Mouse (Mus musculus) cerebellum, adult (tissue): ENCODE data around the gene Gdpd5.

Experiments used
- ATAC-seq: cut with Nextera tagmentation; 2 replicates; pipeline ENCODE4 v1.9.2; 2017; ENCODE audit warnings: mild to moderate bottlenecking, moderate library complexity, mixed read lengths; ENCODE audit not compliant: insufficient number of reproducible peaks, low FRiP score, low TSS enrichment

The Gdpd5 gene

GRCm38 (mm10) chr7:99402477-99402876 lies 21.3 kb downstream of the Gdpd5 start:
- no peak for ATAC-seq

DNA sequence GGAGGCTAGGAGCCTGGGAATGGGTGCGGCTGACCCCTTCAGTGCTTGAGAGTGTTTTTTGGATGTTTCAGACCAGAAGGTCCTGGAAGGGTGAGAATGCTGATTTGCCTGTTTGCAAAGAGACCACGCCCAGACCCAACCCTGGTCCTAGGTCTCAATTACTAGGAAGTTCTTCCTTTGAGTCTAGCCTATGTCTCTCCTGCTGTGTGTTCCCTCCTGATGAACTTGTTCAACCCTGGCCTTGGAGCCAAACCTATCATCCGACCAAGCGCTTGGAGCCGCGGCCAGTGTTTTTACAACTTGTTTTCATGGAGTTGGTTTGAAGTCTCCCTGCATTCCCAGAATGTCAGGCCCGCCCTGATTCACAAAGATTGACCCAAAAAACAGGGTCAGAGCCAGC lies 22.0 kb downstream of the Gdpd5 start:
- no peak for ATAC-seq

DNA sequence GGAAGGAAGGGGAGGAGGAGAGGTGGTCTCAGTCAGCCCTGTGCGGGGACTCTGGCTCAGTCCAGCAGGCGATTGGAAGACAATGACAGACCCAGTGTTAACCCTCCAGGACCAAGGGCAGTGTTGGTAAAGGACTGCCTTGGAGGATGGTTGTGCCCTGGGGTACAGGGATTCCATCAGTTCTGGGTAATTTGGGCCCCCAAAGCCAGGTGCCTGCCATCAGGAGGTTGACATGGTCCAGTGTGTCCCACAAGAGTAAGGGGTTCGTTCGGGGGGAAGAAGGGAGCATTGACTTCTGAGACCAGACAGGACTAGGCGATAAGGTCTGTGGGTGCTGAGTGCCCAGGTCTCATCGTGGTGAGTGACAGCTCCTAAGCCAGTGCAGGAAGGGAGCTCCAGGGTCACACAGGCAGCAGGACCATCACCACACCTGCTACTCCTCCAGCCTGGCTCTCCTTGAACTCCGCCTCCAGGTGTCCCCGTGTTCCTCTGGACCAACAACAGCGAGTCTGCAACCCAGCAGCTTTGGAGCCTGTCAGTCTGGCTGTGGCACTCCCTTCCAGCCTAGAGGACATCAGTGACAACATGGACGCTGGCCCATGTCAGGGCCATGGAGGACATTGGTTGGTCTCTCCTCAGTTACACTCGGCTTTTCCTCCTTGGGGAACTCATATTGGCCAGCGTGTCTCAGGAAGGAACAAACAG lies 23.0 kb downstream of the Gdpd5 start:
- no peak for ATAC-seq

DNA sequence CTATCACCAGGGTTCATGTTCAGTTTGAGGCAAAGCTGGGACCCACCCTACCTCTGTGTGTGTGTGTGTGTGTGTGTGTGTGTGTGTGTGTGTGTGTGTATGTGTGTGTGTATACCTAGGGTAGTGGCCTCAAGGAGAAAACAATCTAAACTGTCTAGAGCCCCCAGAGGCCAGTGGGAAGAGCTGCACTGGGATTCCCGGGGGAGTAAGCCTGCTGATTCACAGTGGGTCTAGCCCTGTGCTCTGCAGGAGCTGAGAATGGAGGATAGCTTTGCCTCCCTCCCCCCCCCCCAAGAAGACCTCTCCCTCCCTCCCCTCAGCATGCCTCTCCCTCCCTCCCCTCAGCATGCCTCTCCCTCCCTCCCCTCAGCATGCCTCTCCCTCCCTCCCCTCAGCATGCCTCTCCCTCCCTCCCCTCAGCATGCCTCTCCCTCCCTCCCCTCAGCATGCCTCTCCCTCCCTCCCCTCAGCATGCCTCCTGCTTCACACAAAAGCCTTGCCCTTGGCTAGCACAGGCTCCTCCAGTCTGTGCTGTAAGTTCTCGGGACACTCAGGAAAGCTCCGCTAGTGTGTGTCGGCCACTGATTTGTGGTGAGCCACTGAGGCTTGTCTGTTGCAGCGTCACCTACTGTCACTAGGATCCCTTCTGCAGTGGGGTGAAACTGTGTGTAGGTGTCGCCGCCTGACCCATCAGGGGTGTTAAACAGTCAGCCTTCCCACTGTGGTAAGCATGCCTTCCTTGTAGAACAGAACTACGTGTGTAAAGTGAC lies 24.4 kb downstream of the Gdpd5 start:
- ATAC-seq = no peak

DNA sequence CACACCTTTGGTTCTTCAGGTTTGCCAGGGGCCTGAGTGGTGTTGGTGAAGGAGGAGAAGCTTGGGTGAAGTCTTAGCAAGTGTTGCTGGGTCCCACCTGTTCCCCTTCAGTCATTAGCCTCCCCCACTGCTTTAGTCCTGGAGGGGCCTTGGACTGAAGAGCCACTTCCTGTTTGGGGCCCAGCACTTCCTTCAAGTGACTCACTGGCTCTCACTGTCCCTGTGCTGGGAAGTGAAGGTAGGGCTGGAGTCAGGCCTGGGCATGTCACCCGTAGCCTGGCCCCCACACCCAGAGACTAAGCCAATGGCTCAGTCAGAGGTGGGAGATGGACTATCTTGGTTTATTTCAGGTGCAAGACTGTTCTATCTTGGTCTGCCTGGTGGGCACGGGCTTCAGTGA lies 26.4 kb downstream of the Gdpd5 start:
- no peak for ATAC-seq

DNA sequence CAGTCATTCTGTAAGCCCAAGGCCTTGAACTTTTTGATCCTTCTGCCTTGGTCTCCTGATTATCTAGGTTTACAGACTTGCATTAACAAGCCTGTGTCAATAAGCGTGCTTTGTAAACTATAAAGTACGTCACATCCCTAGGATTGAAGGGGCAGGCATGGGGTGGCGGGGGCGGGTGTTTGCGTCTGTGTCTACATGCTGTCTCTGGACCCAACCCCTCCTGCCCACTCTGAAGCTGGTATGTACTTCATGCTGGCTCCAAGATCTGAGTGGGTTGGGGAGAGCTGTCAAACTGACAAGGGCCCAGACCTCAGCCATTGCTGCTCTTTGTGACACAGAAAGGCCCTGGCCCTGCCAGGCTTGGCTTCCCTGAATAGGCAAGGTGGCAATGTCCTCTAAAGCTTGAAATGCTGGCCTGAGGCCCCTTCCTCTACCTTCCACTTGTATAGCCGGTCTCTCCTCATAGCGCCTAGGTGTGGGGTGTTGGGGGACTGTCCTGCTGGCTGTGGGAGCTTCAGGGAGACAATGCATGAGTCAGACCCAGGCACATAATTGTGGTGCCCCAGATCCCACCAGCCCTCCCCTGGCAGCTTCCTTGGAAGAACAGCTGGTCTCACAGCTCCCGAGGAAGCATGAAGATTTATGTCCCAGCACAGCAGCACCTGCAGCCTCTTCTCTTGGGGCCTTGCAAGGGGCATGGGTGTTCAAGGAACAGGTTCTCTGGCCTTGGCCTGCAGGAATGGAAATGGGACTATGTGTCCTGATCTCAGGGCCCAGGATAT lies 28.4 kb downstream of the Gdpd5 start:
- ATAC-seq = no peak

- ATAC-seq = no peak
Observed at GRCm38 (mm10) chr7:99410315-99410714, 29.1 kb downstream of the Gdpd5 start.

DNA sequence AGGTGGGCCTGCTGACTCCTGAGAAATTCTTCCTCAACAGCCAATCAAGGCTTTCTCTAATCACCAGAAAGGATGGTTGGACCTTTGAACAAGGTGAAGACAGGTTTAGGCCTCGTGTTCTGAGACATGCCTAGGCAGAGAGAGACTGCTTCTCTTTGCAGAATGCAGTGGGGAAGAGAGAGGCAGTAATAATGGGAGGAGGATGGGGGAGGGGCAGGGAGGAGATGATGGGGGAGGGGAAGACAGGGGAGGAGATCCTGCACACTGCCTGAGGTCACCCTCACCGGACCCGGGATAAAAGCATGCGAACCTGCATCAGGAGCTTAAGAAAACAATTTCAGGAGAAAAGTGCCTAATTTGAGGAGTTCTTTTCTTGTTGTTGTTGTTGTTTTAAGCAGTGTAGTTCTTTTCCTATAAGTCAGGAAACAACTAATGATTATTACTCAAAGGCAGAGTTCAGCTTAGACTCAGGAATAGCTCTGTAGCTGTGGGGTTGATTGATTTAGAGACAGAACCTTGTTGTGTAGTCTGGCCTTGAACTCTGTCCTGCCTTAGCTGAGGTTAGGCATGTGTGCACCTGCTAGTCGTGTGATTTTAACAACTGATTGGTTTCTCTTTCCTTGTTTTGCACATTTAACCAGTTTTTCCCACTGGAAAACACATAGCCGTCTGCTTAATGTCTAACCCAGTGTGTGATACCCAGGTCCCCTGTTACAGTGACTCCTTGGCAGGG lies 30.0 kb downstream of the Gdpd5 start:
- ATAC-seq = no peak

DNA sequence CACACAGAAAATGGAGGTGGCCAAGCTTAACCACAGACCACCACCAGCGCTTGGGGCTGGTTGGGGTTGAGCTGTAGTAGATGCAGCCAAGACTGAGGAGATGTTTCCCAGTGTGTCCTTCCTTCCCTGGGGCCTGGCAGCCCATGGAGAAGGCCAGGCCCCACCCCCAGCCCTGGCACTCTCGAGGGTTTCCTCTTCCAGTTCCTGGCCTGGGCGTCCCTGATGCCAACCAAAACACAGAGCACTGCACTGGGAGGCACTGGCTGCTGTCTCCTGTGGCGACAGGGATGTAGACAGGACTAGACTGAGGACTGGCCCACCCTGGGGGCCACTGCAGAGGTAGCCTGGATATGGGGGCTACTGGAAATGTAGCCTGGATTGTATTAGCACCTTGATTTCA lies 33.8 kb downstream of the Gdpd5 start:
- peak; percentile 31; the same call in 1 of the 2 replicates for ATAC-seq

- ATAC-seq = no peak
Observed at GRCm38 (mm10) chr7:99419311-99419710, 38.1 kb downstream of the Gdpd5 start.

DNA sequence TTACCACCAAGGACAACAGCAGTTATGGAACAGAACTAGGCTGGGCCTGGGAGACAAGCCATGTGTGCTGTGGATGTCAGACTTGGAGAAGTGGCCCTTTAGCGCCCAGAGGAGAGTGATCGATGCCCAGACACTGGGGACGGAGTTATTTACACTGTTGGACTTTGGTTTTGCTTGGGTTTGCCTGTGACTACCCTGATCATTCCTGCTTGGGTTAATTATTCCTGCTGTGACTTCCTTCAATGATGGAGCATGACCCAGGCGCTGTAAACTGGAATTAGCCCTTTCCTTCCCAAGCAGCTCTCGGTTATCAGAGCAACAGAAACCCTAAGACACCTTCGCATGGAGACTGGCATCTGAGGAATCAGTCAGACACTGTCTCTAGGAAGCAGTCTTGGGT lies 39.8 kb downstream of the Gdpd5 start:
- ATAC-seq = no peak

DNA sequence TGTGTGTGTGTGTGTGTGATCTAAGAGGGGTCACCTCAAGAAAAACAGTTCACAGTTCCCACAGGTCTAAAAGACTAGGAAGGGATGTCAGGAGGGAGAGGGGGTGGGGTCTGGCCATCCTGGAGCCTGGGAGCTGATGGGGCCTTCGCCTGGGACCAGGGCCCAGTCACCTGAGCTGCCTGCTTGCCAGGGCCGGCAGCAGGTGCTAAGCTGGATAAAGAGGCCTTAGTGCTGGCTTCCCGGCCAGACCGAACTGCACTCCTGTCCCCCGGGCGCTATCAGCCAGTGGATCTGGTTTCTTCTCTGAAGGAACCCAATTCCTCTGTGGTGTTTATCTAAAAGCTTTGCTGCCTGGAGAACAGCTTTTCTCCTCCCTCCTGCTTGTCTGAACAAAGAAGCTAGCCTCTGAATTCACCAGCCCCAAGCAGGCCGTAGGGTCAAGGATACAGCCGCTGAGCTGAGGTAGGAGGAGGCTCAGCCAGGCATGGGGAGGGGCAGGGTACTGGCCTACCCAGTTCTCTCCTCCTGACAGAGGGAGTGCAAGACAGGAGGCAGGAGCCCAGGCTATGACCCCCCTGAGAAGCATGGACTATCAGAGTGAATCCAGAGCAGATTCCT lies 43.4 kb downstream of the Gdpd5 start:
- ATAC-seq = no peak

DNA sequence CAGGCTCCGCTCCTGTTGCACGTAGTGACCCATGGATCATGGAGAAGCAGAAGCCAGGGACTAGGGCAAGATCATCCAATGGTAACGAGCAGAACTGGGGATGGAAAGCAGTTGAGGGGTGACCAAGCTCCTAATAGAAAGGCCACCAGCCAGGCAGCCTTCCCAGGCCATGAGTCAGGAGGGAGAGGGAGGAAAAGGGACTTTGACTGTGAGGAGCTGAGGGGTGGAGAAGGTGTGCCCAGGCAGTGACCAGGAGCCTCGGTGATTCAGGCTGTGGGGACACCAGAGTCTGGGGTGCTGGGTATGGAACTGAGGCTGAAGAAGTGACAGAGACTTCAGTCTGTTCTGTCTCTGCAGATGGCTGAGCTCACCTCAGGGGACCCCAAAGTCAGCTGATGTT lies 44.5 kb downstream of the Gdpd5 start:
- no peak for ATAC-seq

- no peak for ATAC-seq
Observed at GRCm38 (mm10) chr7:99427031-99427430, 45.8 kb downstream of the Gdpd5 start.

- ATAC-seq = no peak
Observed at GRCm38 (mm10) chr7:99427987-99428386, 46.8 kb downstream of the Gdpd5 start.

GRCm38 (mm10) chr7:99428836-99429235 lies 47.6 kb downstream of the Gdpd5 start:
- ATAC-seq = no peak

DNA sequence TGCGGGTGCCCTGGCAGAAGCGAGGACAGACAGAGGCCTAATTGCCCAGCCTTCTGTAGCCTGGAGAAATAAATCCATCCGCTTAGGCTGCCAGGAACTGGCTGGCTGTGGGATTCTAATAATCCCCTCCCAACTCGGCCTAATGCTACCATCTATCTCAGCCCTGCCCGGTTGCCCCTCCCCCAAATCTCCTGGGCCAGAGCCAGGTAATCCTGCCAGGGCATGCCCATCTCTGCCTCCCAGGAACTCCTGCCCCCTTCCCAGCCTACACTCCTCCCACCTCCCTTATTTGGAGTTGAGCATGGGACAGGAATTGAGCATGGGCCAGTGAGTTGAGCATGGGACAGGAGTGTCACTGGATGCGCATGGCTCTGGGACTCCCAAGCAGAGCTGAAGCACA lies 48.6 kb downstream of the Gdpd5 start:
- no peak for ATAC-seq

- ATAC-seq = no peak
Observed at GRCm38 (mm10) chr7:99430246-99430645, 49.0 kb downstream of the Gdpd5 start.

DNA sequence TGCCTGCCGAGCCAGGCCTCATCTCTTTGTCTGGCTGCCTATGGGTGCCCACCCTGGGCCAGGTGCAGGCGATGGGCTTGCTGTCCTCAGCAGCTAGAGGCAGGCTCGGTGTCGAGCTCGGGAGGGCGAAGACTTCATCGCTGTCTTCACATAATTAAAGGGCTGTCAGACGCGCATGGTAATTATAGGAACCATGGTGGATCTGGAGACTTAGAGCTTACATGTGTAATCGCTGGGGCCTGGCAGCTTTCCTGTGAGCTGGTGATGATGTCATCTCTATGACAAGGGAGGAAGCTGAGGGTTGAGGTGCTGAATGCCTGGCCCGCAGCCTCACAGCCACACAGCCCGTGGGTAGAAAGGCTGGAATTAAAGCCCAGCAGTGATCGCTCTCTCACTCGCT lies 51.0 kb downstream of the Gdpd5 start:
- no peak for ATAC-seq

- no peak for ATAC-seq
Observed at GRCm38 (mm10) chr7:99432863-99433262, 51.6 kb downstream of the Gdpd5 start.
